Mouse (Mus musculus) urinary bladder, adult 2 months (tissue): ENCODE data around the gene Gm43518. TPM values are rescaled to one million over a fixed set of nuclear protein-coding genes. Genes with fewer than 3 reads are reported as not detected.

Experiments
- DNase-seq: peaks from one replicate; pipeline ENCODE4 v3.0.0; 2022; ENCODE audit warnings: low spot score
- polyA plus RNA-seq: library from polyadenylated mRNA; depleted of rRNA; stranded (reverse); fragments of >200 nt; gene quantifications from 2 replicates; pipeline ENCODE4 v1.2.3, GENCODE M21; 2012; rRNA removed

The Gm43518 gene
- polyA plus RNA-seq, 1 experiment, result 2.8 TPM

DNA sequence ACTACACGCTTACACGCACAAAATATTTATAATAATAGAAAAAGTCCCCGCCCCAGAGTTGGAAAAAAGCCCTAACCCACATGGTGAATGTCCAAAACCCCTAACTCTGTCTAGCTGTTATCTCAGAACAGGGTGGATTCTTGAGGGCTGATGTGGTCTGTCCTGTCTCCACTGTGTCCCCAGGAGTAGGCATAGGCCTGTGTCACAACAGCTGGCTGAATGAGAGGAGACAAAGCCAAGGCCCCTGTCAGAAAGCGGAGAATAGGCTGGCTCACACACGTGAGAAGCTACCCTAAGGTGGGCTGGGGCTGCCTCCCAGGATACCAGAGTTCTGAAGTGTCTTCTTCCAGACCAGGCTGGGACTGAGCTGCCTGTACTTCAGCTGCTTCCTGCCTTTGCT, 50.9 kb downstream of the Gm43518 start:
- DNase-seq, result no peak

DNA sequence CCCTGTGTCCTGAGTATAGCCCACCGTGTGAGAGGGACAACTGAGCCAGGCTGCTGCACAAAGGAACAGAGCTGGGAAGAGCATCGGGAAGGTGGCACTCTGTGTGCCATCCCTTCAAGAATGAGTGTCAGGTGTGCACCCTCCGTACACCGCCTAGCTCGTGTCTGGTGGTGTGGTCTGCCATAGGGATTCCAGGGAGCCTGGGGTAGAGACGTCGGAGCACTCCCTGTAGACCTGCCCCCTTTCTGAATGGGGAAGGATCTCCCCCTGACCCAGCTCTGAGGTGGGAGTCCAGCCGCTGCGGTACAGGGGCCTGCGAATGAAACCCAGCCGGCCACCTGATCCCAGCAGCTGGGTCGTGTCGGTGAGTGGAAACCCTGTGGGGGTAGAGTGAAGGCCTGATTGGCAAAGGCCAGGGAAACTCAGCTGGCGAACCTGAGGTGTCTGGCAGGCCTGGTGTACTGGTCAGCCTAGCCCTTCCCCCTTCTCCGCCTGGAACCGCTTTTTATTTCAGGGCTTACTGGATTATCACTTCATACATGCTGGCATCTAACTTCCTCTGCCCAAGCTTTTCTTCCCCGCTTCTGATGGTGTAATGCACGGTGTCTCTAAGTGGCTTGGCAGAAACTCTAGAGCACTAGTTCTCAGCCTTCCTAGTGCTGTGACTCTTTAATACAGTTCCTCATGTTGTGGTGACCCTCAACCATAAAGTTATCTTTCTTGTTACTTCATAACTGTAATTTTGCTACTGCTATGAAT, 52.2 kb downstream of the Gm43518 start:
- DNase-seq, result no peak

DNA sequence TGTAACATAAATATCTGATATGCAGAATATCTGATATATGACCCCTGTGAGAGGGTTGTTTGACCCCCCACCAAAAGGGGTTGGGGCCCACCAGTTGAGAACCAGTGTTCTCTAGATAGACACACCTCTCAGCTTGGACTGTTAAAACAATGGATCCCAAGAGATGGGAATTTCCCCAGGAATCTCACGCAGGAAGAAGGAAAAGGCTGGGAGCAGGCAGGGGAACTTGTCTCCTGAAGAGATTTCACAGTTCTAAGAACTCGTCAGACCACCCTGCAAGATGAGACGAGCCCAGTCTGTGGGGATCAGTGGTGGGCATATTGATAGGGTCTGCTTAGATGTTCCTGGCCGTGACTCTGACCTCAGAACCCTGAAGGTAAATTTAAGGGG, 52.8 kb downstream of the Gm43518 start:
- DNase-seq, result no peak

DNA sequence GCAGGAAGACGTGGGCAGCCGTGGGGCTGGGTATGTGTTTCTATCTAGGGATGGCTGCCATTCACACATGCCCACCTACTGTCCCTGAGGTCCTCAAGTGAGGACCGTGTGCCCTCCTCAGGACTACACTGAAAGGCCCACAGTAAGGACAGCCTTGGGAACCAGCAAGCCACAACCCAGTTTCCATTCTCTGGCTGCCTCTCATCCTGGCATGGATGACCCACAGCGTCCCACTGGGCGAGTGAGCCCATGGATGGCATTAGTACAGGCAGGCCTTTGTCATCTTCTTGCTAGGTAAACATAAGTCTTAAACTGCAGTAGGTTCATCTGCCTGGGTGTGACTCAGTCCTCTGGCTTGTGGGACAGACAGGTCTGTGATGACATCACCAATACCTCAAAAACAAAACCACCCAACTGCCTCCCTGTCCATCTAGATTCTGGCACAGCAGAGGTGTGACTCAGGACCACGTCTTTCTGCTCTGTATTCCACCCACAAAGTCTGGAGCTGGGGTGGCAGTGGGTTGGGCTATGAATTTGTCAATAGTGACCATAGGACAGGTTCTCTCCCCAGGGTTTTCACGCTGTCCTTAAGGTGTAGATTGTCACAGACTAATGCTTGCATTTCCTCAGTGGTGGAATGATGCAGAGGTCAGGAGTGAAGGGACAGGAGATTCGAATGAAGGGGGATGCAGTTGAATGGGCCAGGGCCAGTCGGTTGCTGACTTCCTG, 53.5 kb downstream of the Gm43518 start:
- DNase-seq, result no peak

DNA sequence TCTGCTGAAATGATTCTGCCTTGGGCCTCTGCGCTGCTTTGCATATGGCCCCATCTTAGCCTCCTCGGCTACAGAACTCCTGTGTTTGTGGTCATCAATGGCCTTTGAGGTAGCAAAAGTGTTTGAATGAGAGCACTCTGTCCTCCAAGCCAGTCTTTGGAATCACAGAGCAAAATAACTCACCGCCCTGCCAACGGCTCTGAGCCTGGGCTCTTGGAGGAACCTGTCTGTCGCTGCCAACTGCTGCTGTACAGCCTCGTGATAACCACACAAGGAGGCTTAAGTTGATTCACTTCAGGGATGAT, 54.0 kb downstream of the Gm43518 start:
- no peak for DNase-seq

DNA sequence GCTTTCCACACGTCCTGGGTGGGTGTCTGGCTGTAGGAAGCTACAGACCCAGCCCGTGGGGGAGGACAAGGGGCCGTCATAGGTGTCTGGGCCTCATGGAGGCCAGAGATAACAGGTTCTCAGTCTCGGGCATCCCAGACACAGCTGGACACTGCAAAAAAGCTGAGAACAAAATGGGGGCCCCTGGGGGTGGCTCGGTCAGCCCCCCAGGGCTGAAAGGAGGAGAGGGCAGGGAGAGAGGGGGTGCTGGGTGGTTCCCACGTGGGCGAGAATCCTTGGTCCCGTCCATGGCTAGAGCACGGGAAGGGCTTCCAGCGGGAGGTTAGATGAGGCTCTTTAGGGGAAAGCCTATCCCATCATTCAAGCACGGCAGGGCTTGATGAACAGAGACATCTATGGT, 55.6 kb downstream of the Gm43518 start:
- DNase-seq, result no peak

DNA sequence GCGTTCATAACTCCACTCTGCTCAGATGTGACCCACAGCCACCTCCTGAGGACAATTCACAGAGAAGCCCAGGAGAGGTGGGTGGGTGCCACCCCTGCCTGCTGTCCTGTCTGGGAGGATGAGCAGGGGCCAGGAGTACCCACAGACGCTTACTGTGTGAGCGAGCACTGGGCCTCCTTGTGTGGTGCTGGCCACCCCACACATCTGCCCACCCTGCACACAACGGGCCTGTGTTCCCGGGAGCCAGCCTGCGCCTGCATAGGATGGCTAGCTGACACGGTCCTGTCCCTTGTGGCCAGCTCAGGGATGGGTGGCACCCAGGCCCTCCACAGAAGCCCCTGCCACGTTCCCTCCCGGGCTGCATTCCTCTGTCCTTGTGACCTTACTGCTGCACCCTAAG, 58.2 kb downstream of the Gm43518 start:
- no peak for DNase-seq

DNA sequence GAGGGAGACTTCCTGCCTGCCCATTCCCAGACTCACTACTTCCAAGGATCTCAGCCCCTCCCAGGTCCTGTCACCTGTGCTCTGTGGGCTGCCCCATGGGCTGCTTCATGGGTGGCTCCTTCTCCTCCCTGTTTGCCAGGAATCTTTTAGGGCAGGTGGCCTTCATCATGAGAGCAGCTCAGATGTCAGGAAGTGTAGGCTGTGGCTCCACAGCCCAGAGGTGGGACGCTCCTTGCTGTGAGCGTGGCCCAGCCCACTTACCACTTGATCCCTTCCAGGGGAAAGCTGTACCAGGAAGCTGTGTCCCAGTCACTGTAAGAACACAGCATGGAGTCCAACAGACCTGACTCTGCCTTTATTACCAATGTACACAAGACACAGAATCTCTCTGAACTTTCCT, 59.7 kb downstream of the Gm43518 start:
- no peak for DNase-seq

DNA sequence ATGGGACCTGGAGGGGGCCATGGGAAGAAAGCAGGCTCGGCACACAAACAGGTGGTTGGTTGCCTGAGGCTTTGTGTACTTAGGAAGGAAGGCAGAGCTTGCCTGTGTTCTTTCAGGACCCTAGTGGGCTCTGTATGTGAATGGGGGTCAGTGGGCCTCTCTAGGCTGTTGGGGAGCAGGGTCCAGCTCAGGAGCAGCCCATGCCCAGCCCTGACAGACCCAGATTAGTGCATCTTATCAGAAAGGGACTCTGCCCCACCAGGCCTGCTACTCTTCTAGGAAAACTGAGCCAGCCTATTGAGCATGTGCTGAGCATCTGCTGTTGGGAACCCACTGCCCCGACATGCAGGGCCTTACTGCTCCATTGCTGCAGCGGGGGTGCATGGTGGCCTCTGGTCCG, 60.3 kb downstream of the Gm43518 start:
- DNase-seq, result no peak

Other genes with a start within 250 kb of the Gm43518 start
- 50.5 and 57.5 TPM in 2 replicates for gene Clip1, start 242.8 kb upstream of the Gm43518 start, polyA plus RNA-seq
- 45.2 and 46.8 TPM in 2 replicates for gene Zcchc8, start 206.3 kb upstream of the Gm43518 start, polyA plus RNA-seq
- 87.0 and 89.6 TPM in 2 replicates for gene Rsrc2, start 178.0 kb upstream of the Gm43518 start, polyA plus RNA-seq
- gene Kntc1, start 177.7 kb upstream of the Gm43518 start, polyA plus RNA-seq, result 0.99 and 1.6 TPM in 2 replicates
- 6.3 and 7.2 TPM in 2 replicates for gene Hcar2, start 61.9 kb upstream of the Gm43518 start, polyA plus RNA-seq
- 8.4 and 9.0 TPM in 2 replicates for gene Hcar1, start 47.4 kb upstream of the Gm43518 start, polyA plus RNA-seq
- 36.5 and 38.1 TPM in 2 replicates for gene Denr, start 20.2 kb upstream of the Gm43518 start, polyA plus RNA-seq
- gene Ccdc62, start 3.3 kb downstream of the Gm43518 start, polyA plus RNA-seq, result 10.9 and 15.4 TPM in 2 replicates
- gene Hip1r, start 46.2 kb downstream of the Gm43518 start, polyA plus RNA-seq, result 53.9 and 54.0 TPM in 2 replicates
- 34.2 and 38.8 TPM in 2 replicates for gene Vps37b, start 104.9 kb downstream of the Gm43518 start, polyA plus RNA-seq
- gene Abcb9, start 168.4 kb downstream of the Gm43518 start, polyA plus RNA-seq, result 2.2 and 3.8 TPM in 2 replicates
- 24.8 and 32.2 TPM in 2 replicates for gene Ogfod2, start 184.9 kb downstream of the Gm43518 start, polyA plus RNA-seq
- 62.5 and 67.0 TPM in 2 replicates for gene Arl6ip4, start 188.7 kb downstream of the Gm43518 start, polyA plus RNA-seq